Mouse (Mus musculus): ENCODE results near the gene Poc1a. TPM values are rescaled to one million over a fixed set of nuclear protein-coding genes. Genes with fewer than 3 reads are reported as not detected.

Gene Poc1a
- polyA plus RNA-seq, 1 experiment from 2014 or later, result 22.2 TPM

- Histone ChIP-seq H3K4me1 (ENCODE audit: control insufficient read depth, insufficient read depth, low read length) (no peaks in the 10 kb centered on the region), H3K4me3 (replicated peaks; ENCODE audit: low read length) (no peak overlapping the region), H3K9me3 (replicated peaks; ENCODE audit: control insufficient read depth, low read length) (no peaks in the 10 kb centered on the region), H3K9ac (ENCODE audit: low read length) (no peak overlapping the region), H3K27ac (ENCODE audit: low read length) (no peak overlapping the region), H3K27me3 (ENCODE audit: control insufficient read depth, insufficient read depth, low read length) (no peaks in the 10 kb centered on the region), H3K4me2 (ENCODE audit: low read depth, low read length) (no peak overlapping the region), H3K36me3 (ENCODE audit: control insufficient read depth, insufficient read depth, low read length) (peaks cover 46% of the 10 kb centered on the region)
- 94% methylated on average over 10 of the region's 10 CpGs for WGBS
- ATAC-seq (ENCODE audit: insufficient read depth, low FRiP score), result no peak
Measured at GRCm38 (mm10) chr9:106237878-106238277, 43.0 kb upstream of the Poc1a start.

- Histone ChIP-seq H3K4me1 (ENCODE audit: control insufficient read depth, insufficient read depth, low read length) (peaks cover 12% of the 10 kb centered on the region), H3K9me3 (replicated peaks; ENCODE audit: control insufficient read depth, low read length) (no peaks in the 10 kb centered on the region), H3K27ac (ENCODE audit: low read length) (no peak overlapping the region), H3K9ac (ENCODE audit: low read length) (no peak overlapping the region), H3K36me3 (ENCODE audit: control insufficient read depth, insufficient read depth, low read length) (peaks cover 32% of the 10 kb centered on the region), H3K4me2 (ENCODE audit: low read depth, low read length) (no peak overlapping the region), H3K4me3 (replicated peaks; ENCODE audit: low read length) (no peak overlapping the region), H3K27me3 (ENCODE audit: control insufficient read depth, insufficient read depth, low read length) (no peaks in the 10 kb centered on the region)
- no peak for ATAC-seq (ENCODE audit: insufficient read depth, low FRiP score)
- 87% methylated on average over 10 of the region's 10 CpGs for WGBS
Measured at GRCm38 (mm10) chr9:106241541-106242164, 39.2 kb upstream of the Poc1a start.

GRCm38 (mm10) chr9:106242813-106243488 lies 37.9 kb upstream of the Poc1a start:
- WGBS, result 56% methylated on average over 19 of the region's 19 CpGs
- peaks cover 24% of the 10 kb centered on the region for H3K36me3 ChIP-seq (ENCODE audit: control insufficient read depth, insufficient read depth, low read length)
- ATAC-seq (ENCODE audit: insufficient read depth, low FRiP score), result 0 out of 2 replicates have a peak, but pooled peaks have one; percentile 22
- H3K27ac ChIP-seq (ENCODE audit: low read length), result peak overlapping the region; percentile 73
- peaks cover 15% of the 10 kb centered on the region for H3K4me1 ChIP-seq (ENCODE audit: control insufficient read depth, insufficient read depth, low read length)
- H3K4me2 ChIP-seq (ENCODE audit: low read depth, low read length), result peak overlapping the region; percentile 31
- peak overlapping the region; percentile 47; the same call in 1 of the 2 replicates for H3K9ac ChIP-seq (ENCODE audit: low read length)
- no peaks in the 10 kb centered on the region for H3K9me3 ChIP-seq (replicated peaks; ENCODE audit: control insufficient read depth, low read length)
- H3K27me3 ChIP-seq (ENCODE audit: control insufficient read depth, insufficient read depth, low read length), result no peaks in the 10 kb centered on the region
- 0 out of 2 replicates have a peak overlapping the region, but pooled peaks have one; percentile 4 for H3K4me3 ChIP-seq (replicated peaks; ENCODE audit: low read length)

DNA sequence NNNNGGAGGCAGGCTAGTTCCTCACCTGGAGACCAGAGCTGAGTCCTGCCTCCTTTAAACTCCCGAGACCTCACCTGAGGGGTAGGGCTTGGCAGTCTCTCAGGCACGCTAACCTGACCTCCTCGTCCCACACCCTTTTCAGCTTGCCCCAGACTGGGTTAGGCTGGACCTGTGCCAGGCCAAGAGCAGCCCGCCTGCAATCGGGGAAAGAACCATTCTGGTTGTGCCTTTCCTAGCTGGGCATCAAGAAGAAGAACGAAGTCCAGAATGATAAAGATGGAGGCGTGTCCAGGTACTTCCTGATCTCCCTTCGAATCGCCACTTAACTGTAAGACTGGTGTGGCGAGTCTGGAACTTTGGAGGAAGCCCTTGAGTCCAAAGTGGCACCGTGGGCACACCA lies 31.3 kb upstream of the Poc1a start:
- no peak overlapping the region for H3K4me2 ChIP-seq (ENCODE audit: low read depth, low read length)
- H3K27ac ChIP-seq (ENCODE audit: low read length), result peak overlapping the region; percentile 90
- H3K4me3 ChIP-seq (replicated peaks; ENCODE audit: low read length), result no peak overlapping the region
- H3K36me3 ChIP-seq (ENCODE audit: control insufficient read depth, insufficient read depth, low read length), result no peaks in the 10 kb centered on the region
- WGBS, result 64% methylated on average over 11 of the region's 11 CpGs
- no peaks in the 10 kb centered on the region for H3K27me3 ChIP-seq (ENCODE audit: control insufficient read depth, insufficient read depth, low read length)
- peaks cover 33% of the 10 kb centered on the region for H3K4me1 ChIP-seq (ENCODE audit: control insufficient read depth, insufficient read depth, low read length)
- peak overlapping the region; percentile 9; the same call in 1 of the 2 replicates for H3K9ac ChIP-seq (ENCODE audit: low read length)
- no peaks in the 10 kb centered on the region for H3K9me3 ChIP-seq (replicated peaks; ENCODE audit: control insufficient read depth, low read length)
- ATAC-seq (ENCODE audit: insufficient read depth, low FRiP score), result peak; percentile 47; the same call in 1 of the 2 replicates

DNA sequence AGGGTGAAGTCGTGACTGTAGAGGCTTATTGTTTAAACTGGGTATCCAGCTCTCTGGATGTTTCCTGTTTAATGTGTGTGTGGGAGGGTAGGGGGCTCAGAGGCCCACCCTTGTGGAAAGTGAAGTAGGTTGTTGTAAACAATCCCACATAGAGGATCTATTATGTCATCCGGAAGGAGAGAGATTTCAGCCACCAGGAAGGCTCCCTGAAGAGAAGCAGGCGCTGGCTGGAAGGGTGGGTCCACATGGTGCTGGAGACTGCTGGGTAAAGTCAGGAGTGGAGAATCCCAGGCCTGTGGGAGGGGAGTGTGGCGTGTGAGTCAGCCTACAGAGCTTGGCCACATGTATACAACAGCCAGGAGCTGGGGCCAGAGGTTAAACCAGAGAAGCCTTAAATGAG lies 30.6 kb upstream of the Poc1a start:
- Histone ChIP-seq H3K27me3 (ENCODE audit: control insufficient read depth, insufficient read depth, low read length) (no peaks in the 10 kb centered on the region), H3K9me3 (replicated peaks; ENCODE audit: control insufficient read depth, low read length) (no peaks in the 10 kb centered on the region), H3K4me2 (ENCODE audit: low read depth, low read length) (no peak overlapping the region), H3K4me1 (ENCODE audit: control insufficient read depth, insufficient read depth, low read length) (peaks cover 33% of the 10 kb centered on the region), H3K4me3 (replicated peaks; ENCODE audit: low read length) (no peak overlapping the region), H3K36me3 (ENCODE audit: control insufficient read depth, insufficient read depth, low read length) (no peaks in the 10 kb centered on the region), H3K27ac (ENCODE audit: low read length) (peak overlapping the region; percentile 90), H3K9ac (ENCODE audit: low read length) (peak overlapping the region; percentile 1; the same call in 1 of the 2 replicates)
- WGBS, result 15% methylated on average over 4 of the region's 4 CpGs
- ATAC-seq (ENCODE audit: insufficient read depth, low FRiP score), result peak; percentile 84

DNA sequence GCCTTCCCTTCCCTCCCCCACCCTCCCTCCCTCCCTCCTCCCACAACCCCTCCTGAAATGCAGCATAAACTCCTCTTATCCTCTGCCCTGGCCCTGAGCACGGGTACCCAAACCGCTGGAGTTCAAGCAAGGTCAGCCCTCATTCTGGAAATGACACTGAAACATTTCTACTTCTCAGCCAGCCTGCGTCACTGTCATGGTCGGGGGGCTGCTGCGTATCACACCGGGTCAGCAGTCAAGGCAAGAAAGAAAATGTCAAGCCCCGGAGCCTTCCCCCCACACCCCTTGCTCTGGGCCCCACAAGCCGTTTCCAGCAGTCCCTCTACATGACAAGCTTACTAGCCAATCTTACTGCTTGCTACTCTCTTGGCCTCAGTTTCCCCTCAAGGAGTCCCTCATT lies 29.8 kb upstream of the Poc1a start:
- Histone ChIP-seq H3K4me1 (ENCODE audit: control insufficient read depth, insufficient read depth, low read length) (peaks cover 32% of the 10 kb centered on the region), H3K4me2 (ENCODE audit: low read depth, low read length) (no peak overlapping the region), H3K27ac (ENCODE audit: low read length) (no peak overlapping the region), H3K36me3 (ENCODE audit: control insufficient read depth, insufficient read depth, low read length) (no peaks in the 10 kb centered on the region), H3K9ac (ENCODE audit: low read length) (no peak overlapping the region; the same call in 1 of the 2 replicates), H3K27me3 (ENCODE audit: control insufficient read depth, insufficient read depth, low read length) (no peaks in the 10 kb centered on the region), H3K4me3 (replicated peaks; ENCODE audit: low read length) (no peak overlapping the region), H3K9me3 (replicated peaks; ENCODE audit: control insufficient read depth, low read length) (no peaks in the 10 kb centered on the region)
- WGBS, result 47% methylated on average over 8 of the region's 8 CpGs
- no peak for ATAC-seq (ENCODE audit: insufficient read depth, low FRiP score)

DNA sequence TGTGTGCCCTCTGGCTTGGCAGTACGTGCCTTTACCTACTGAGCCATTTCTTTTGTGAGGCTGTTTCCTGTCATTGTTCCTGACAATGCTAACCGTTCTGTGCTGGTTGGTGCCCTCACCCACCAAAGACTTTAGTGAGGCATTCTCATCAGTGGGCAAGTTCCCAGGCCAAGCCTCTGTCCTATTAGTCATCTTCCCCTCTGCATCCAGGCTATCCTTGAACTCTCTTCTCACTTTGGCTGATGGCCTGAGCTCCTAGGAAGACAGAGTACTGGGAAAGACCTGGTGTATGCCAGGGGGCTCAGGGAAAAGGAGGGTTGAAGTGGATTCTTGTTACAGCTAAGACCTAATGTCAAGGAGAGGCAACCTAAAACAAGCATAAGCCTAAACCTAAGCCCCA lies 26.9 kb upstream of the Poc1a start:
- no peak overlapping the region for H3K4me2 ChIP-seq (ENCODE audit: low read depth, low read length)

DNA sequence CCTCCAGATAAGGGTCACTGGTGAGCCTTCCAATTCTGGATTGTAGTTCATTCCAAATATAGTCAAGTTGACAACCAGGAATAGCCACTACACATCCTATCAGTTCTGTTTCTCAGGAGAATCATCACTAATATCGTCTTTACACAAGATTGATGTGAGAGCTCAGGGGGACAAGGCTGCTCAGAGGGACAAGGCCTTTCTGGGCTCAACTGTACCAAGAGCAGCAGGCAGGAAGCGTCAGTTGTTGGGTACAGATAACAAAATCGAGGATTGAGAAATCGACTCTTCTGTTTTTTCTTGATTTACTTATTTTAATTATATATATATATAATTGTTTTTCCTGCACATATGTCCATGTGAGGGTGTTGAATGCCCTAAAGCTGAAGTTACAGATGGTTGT lies 22.4 kb upstream of the Poc1a start:
- no peaks in the 10 kb centered on the region for H3K36me3 ChIP-seq (ENCODE audit: control insufficient read depth, insufficient read depth, low read length)
- no peaks in the 10 kb centered on the region for H3K4me1 ChIP-seq (ENCODE audit: control insufficient read depth, insufficient read depth, low read length)
- no peaks in the 10 kb centered on the region for H3K27me3 ChIP-seq (ENCODE audit: control insufficient read depth, insufficient read depth, low read length)
- no peak overlapping the region for H3K4me2 ChIP-seq (ENCODE audit: low read depth, low read length)
- H3K9me3 ChIP-seq (replicated peaks; ENCODE audit: control insufficient read depth, low read length), result no peaks in the 10 kb centered on the region
- H3K9ac ChIP-seq (ENCODE audit: low read length), result no peak overlapping the region
- no peak overlapping the region for H3K4me3 ChIP-seq (replicated peaks; ENCODE audit: low read length)
- H3K27ac ChIP-seq (ENCODE audit: low read length), result no peak overlapping the region
- no peak for ATAC-seq (ENCODE audit: insufficient read depth, low FRiP score)
- WGBS, result 85% methylated on average over 4 of the region's 4 CpGs

More for the DNA sequence above, 26.9 kb upstream of the Poc1a start:
- no peak overlapping the region for H3K4me3 ChIP-seq (replicated peaks; ENCODE audit: low read length)
- H3K9me3 ChIP-seq (replicated peaks; ENCODE audit: control insufficient read depth, low read length), result no peaks in the 10 kb centered on the region
- no peaks in the 10 kb centered on the region for H3K36me3 ChIP-seq (ENCODE audit: control insufficient read depth, insufficient read depth, low read length)
- peaks cover 13% of the 10 kb centered on the region for H3K4me1 ChIP-seq (ENCODE audit: control insufficient read depth, insufficient read depth, low read length)
- H3K9ac ChIP-seq (ENCODE audit: low read length), result no peak overlapping the region
- no peak for ATAC-seq (ENCODE audit: insufficient read depth, low FRiP score)
- WGBS, result 84% methylated on average over 2 of the region's 2 CpGs
- H3K27ac ChIP-seq (ENCODE audit: low read length), result no peak overlapping the region
- no peaks in the 10 kb centered on the region for H3K27me3 ChIP-seq (ENCODE audit: control insufficient read depth, insufficient read depth, low read length)

DNA sequence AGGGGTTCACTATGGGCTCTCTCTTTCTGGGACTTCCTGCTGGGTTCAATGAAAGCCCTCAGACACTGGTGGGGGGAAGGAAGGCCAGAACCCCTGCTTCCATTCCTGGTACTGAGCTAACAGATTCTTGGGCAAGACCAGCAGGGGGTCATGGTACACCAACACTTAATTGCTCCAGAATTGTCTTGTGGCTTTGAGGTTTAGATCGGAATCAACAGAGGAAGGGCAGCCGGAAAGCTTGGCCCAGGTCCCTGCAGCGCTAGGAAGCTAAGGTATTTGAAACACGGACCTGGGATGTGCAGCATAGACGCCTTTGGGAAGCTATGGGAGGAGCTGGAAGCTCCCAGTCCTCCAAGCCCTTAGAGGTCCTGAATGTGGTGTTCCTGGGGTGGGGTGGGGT lies 21.9 kb upstream of the Poc1a start:
- H3K4me3 ChIP-seq (replicated peaks; ENCODE audit: low read length), result no peak overlapping the region

More for the DNA sequence above, 21.9 kb upstream of the Poc1a start:
- H3K4me1 ChIP-seq (ENCODE audit: control insufficient read depth, insufficient read depth, low read length), result no peaks in the 10 kb centered on the region
- H3K9me3 ChIP-seq (replicated peaks; ENCODE audit: control insufficient read depth, low read length), result no peaks in the 10 kb centered on the region
- no peak overlapping the region for H3K9ac ChIP-seq (ENCODE audit: low read length)
- H3K36me3 ChIP-seq (ENCODE audit: control insufficient read depth, insufficient read depth, low read length), result no peaks in the 10 kb centered on the region
- H3K27ac ChIP-seq (ENCODE audit: low read length), result no peak overlapping the region
- H3K4me2 ChIP-seq (ENCODE audit: low read depth, low read length), result no peak overlapping the region
- ATAC-seq (ENCODE audit: insufficient read depth, low FRiP score), result no peak
- WGBS, result 73% methylated on average over 5 of the region's 5 CpGs
- H3K27me3 ChIP-seq (ENCODE audit: control insufficient read depth, insufficient read depth, low read length), result no peaks in the 10 kb centered on the region
